Mouse (Mus musculus): ENCODE measurements around the gene Rassf8. TPM values are rescaled to one million over a fixed set of nuclear protein-coding genes. Genes with fewer than 3 reads are reported as not detected.

Rassf8 gene
- polyA plus RNA-seq, 2 experiments: 20.8 to 43.3 TPM

- no peak for DNase-seq (ENCODE audit: low spot score)
- WGBS: 87% methylated on average over 3 of the region's 3 CpGs
- H3K27me3 ChIP-seq (ENCODE audit: control insufficient read depth, insufficient read depth, low read length): no peaks in the 10 kb centered on the region
- ATAC-seq (ENCODE audit: low FRiP score, low read depth): no peak
- H3K9me3 ChIP-seq (ENCODE audit: control insufficient read depth, low read length): no peaks in the 10 kb centered on the region
- H3K36me3 ChIP-seq (ENCODE audit: control insufficient read depth, insufficient read depth, low read length): peaks cover 17% of the 10 kb centered on the region
- peaks cover 24% of the 10 kb centered on the region for H3K4me1 ChIP-seq (ENCODE audit: control insufficient read depth, insufficient read depth, low read length)
- no peak overlapping the region for H3K27ac ChIP-seq (replicated peaks; ENCODE audit: low read depth, low read length)
- H3K4me2 ChIP-seq (replicated peaks; ENCODE audit: low read depth, low read length, severe bottlenecking): no peak overlapping the region
- TF ChIP-seq POLR2A (IDR thresholded peaks at IDR 0.05; ENCODE audit: borderline replicate concordance, extremely low read depth, insufficient read depth, insufficient read length): no peak
- H3K4me3 ChIP-seq (replicated peaks; ENCODE audit: low read length): no peak overlapping the region
- H3K9ac ChIP-seq (ENCODE audit: low read depth, low read length, severe bottlenecking): no peak overlapping the region
Observed at GRCm38 (mm10) chr6:145750394-145750793, 3.8 kb downstream of the Rassf8 start.

GRCm38 (mm10) chr6:145753296-145753695, 6.7 kb downstream of the Rassf8 start:
- 85% methylated on average over 6 of the region's 6 CpGs for WGBS
- H3K4me2 ChIP-seq (replicated peaks; ENCODE audit: low read depth, low read length, severe bottlenecking): no peak overlapping the region
- no peaks in the 10 kb centered on the region for H3K9me3 ChIP-seq (ENCODE audit: control insufficient read depth, low read length)
- H3K9ac ChIP-seq (ENCODE audit: low read depth, low read length, severe bottlenecking): no peak overlapping the region
- no peak for TF ChIP-seq POLR2A (IDR thresholded peaks at IDR 0.05; ENCODE audit: borderline replicate concordance, extremely low read depth, insufficient read depth, insufficient read length)
- H3K27me3 ChIP-seq (ENCODE audit: control insufficient read depth, insufficient read depth, low read length): no peaks in the 10 kb centered on the region
- H3K27ac ChIP-seq (replicated peaks; ENCODE audit: low read depth, low read length): no peak overlapping the region
- ATAC-seq (ENCODE audit: low FRiP score, low read depth) (no peak), DNase-seq (ENCODE audit: low spot score) (no peak)
- peaks cover 19% of the 10 kb centered on the region for H3K36me3 ChIP-seq (ENCODE audit: control insufficient read depth, insufficient read depth, low read length)
- no peak overlapping the region for H3K4me3 ChIP-seq (replicated peaks; ENCODE audit: low read length)
- H3K4me1 ChIP-seq (ENCODE audit: control insufficient read depth, insufficient read depth, low read length): peaks cover 45% of the 10 kb centered on the region

- Histone ChIP-seq H3K27me3 (ENCODE audit: control insufficient read depth, insufficient read depth, low read length) (no peaks in the 10 kb centered on the region), H3K27ac (replicated peaks; ENCODE audit: low read depth, low read length) (no peak overlapping the region), H3K9ac (ENCODE audit: low read depth, low read length, severe bottlenecking) (no peak overlapping the region), H3K4me1 (ENCODE audit: control insufficient read depth, insufficient read depth, low read length) (peaks cover 40% of the 10 kb centered on the region), H3K36me3 (ENCODE audit: control insufficient read depth, insufficient read depth, low read length) (peaks cover 19% of the 10 kb centered on the region), H3K4me3 (replicated peaks; ENCODE audit: low read length) (no peak overlapping the region), H3K9me3 (ENCODE audit: control insufficient read depth, low read length) (no peaks in the 10 kb centered on the region), H3K4me2 (replicated peaks; ENCODE audit: low read depth, low read length, severe bottlenecking) (no peak overlapping the region)
- WGBS: 85% methylated on average over 6 of the region's 6 CpGs
- no peak for TF ChIP-seq POLR2A (IDR thresholded peaks at IDR 0.05; ENCODE audit: borderline replicate concordance, extremely low read depth, insufficient read depth, insufficient read length)
- no peak for ATAC-seq (ENCODE audit: low FRiP score, low read depth)
- DNase-seq (ENCODE audit: low spot score): no peak
Observed at GRCm38 (mm10) chr6:145754416-145754815, 7.9 kb downstream of the Rassf8 start.

GRCm38 (mm10) chr6:145755942-145756639, 9.5 kb downstream of the Rassf8 start:
- H3K4me1 ChIP-seq (ENCODE audit: control insufficient read depth, insufficient read depth, low read length): peaks cover 46% of the 10 kb centered on the region
- H3K27me3 ChIP-seq (ENCODE audit: control insufficient read depth, insufficient read depth, low read length): no peaks in the 10 kb centered on the region
- no peak overlapping the region for H3K9ac ChIP-seq (ENCODE audit: low read depth, low read length, severe bottlenecking)
- H3K4me3 ChIP-seq (replicated peaks; ENCODE audit: low read length): no peak overlapping the region
- H3K36me3 ChIP-seq (ENCODE audit: control insufficient read depth, insufficient read depth, low read length): peaks cover 11% of the 10 kb centered on the region
- DNase-seq (ENCODE audit: low spot score) (no peak), ATAC-seq (ENCODE audit: low FRiP score, low read depth) (no peak)
- H3K9me3 ChIP-seq (ENCODE audit: control insufficient read depth, low read length): no peaks in the 10 kb centered on the region
- no peak for TF ChIP-seq POLR2A (IDR thresholded peaks at IDR 0.05; ENCODE audit: borderline replicate concordance, extremely low read depth, insufficient read depth, insufficient read length)
- no peak overlapping the region for H3K27ac ChIP-seq (replicated peaks; ENCODE audit: low read depth, low read length)
- 52% methylated on average over 14 of the region's 14 CpGs for WGBS
- no peak overlapping the region for H3K4me2 ChIP-seq (replicated peaks; ENCODE audit: low read depth, low read length, severe bottlenecking)

- ATAC-seq (ENCODE audit: low FRiP score, low read depth): no peak
- no peak for DNase-seq (ENCODE audit: low spot score)
- Histone ChIP-seq H3K4me3 (replicated peaks; ENCODE audit: low read length) (no peak overlapping the region), H3K9me3 (ENCODE audit: control insufficient read depth, low read length) (no peaks in the 10 kb centered on the region), H3K4me2 (replicated peaks; ENCODE audit: low read depth, low read length, severe bottlenecking) (no peak overlapping the region), H3K36me3 (ENCODE audit: control insufficient read depth, insufficient read depth, low read length) (peaks cover 8% of the 10 kb centered on the region), H3K4me1 (ENCODE audit: control insufficient read depth, insufficient read depth, low read length) (peaks cover 46% of the 10 kb centered on the region), H3K9ac (ENCODE audit: low read depth, low read length, severe bottlenecking) (no peak overlapping the region), H3K27me3 (ENCODE audit: control insufficient read depth, insufficient read depth, low read length) (no peaks in the 10 kb centered on the region), H3K27ac (replicated peaks; ENCODE audit: low read depth, low read length) (no peak overlapping the region)
- WGBS: 73% methylated on average over 6 of the region's 6 CpGs
- no peak for TF ChIP-seq POLR2A (IDR thresholded peaks at IDR 0.05; ENCODE audit: borderline replicate concordance, extremely low read depth, insufficient read depth, insufficient read length)
Observed at GRCm38 (mm10) chr6:145756640-145757005, 10.1 kb downstream of the Rassf8 start.

Data from limb, embryonic 14.5 days (tissue).